Mouse (Mus musculus) hindbrain, embryonic 11.5 days (tissue): ENCODE results near the gene Med26. TPM values are rescaled to one million over a fixed set of nuclear protein-coding genes. Genes with fewer than 3 reads are reported as not detected.

Source experiments
- ATAC-seq: fragments of 200-750 bp; cut with Nextera tagmentation; 2 replicates; pipeline ENCODE4 v1.8.0; 2017; ENCODE audit warnings: mild to moderate bottlenecking, moderate TSS enrichment, moderate library complexity; ENCODE audit not compliant: low FRiP score
- DNase-seq: peaks from one replicate; pipeline ENCODE4 v3.0.0-alpha.2; 2015; ENCODE audit warnings: low spot score
- H3K27ac ChIP-seq: fragments of 300-500 bp; sonication (generic); 2 replicates; pipeline ENCODE4 v1.5.1; 2014; ENCODE audit warnings: mild to moderate bottlenecking, low read depth, low read length
- H3K27me3 ChIP-seq: fragments of 300-500 bp; sonication (generic); 2 replicates; pipeline ENCODE4 v1.6.1; 2014; ENCODE audit warnings: mild to moderate bottlenecking, low read length, moderate library complexity, mixed read lengths; ENCODE audit not compliant: control insufficient read depth, insufficient read depth
- H3K36me3 ChIP-seq: fragments of 300-500 bp; sonication (generic); 2 replicates; pipeline ENCODE4 v1.6.1; 2014; ENCODE audit warnings: mild to moderate bottlenecking, low read length, moderate library complexity, mixed read lengths; ENCODE audit not compliant: control insufficient read depth, insufficient read depth
- H3K4me1 ChIP-seq: fragments of 300-500 bp; sonication (generic); replicated peaks from 2 replicates; pipeline ENCODE4 v1.6.1; 2014; ENCODE audit warnings: low read length, mixed read lengths; ENCODE audit not compliant: control insufficient read depth, insufficient read depth
- H3K4me2 ChIP-seq: fragments of 300-500 bp; sonication (generic); replicated peaks from 2 replicates; pipeline ENCODE4 v1.6.1; 2014; ENCODE audit warnings: mild to moderate bottlenecking, low read depth, low read length
- H3K4me3 ChIP-seq: fragments of 300-500 bp; sonication (generic); 2 replicates; pipeline ENCODE4 v1.5.1; 2014; ENCODE audit warnings: low read depth, low read length
- H3K9ac ChIP-seq: fragments of 300-500 bp; sonication (generic); 2 replicates; pipeline ENCODE4 v1.6.1; 2014; ENCODE audit warnings: low read depth, low read length
- H3K9me3 ChIP-seq: fragments of 300-500 bp; sonication (generic); 2 replicates; pipeline ENCODE4 v1.6.1; 2016; ENCODE audit warnings: low read length; ENCODE audit not compliant: control insufficient read depth
- WGBS: fragments of 180-500 bp; shearing (Covaris S2); extraction: QIAGEN DNeasy Blood & Tissue Kit; methylation state at CpG from one replicate; pipeline ENCODE4 v1.1.7; 2014; 5-methylcytosine and 5-hydroxymethylcytosine counted together
- polyA plus RNA-seq: library from polyadenylated mRNA; unstranded; fragments of >200 nt; fragmentation: Nextera tagmentation; extraction: Ambion mirVana; gene quantifications from 2 replicates; pipeline ENCODE4 v1.2.1, GENCODE M21; 2014

Med26 gene
- polyA plus RNA-seq, 1 experiment from 2014 or later, result 11.2 TPM

DNA sequence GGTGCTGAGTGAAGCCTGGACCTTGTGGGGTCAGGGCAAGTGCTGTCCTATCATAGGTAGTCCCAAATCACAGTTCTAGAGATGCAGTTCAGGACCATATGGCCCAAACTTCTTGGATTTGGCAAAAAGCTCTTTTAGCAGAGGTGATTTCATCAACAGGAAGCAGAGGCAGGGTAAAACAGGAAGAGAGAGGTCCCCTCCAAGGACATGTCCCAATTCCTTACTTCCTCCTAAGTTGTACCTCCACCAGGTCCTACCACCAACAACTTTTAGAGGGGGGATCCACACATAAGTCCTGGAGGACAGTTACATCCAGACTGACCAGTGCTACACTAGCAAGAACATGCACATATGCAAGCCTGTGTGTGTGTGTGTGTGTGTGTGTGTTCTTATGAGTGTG, 61.1 kb downstream of the Med26 start:
- Histone ChIP-seq H3K9me3 (no peaks in the 10 kb centered on the region), H3K4me3 (no peak overlapping the region), H3K27me3 (no peaks in the 10 kb centered on the region), H3K4me1 (peaks cover 2% of the 10 kb centered on the region; the same call in 1 of the 2 replicates), H3K9ac (no peak overlapping the region), H3K4me2 (no peak overlapping the region), H3K27ac (no peak overlapping the region), H3K36me3 (peaks cover 8% of the 10 kb centered on the region; the same call in 1 of the 2 replicates)
- ATAC-seq, result no peak
- no peak for DNase-seq

DNA sequence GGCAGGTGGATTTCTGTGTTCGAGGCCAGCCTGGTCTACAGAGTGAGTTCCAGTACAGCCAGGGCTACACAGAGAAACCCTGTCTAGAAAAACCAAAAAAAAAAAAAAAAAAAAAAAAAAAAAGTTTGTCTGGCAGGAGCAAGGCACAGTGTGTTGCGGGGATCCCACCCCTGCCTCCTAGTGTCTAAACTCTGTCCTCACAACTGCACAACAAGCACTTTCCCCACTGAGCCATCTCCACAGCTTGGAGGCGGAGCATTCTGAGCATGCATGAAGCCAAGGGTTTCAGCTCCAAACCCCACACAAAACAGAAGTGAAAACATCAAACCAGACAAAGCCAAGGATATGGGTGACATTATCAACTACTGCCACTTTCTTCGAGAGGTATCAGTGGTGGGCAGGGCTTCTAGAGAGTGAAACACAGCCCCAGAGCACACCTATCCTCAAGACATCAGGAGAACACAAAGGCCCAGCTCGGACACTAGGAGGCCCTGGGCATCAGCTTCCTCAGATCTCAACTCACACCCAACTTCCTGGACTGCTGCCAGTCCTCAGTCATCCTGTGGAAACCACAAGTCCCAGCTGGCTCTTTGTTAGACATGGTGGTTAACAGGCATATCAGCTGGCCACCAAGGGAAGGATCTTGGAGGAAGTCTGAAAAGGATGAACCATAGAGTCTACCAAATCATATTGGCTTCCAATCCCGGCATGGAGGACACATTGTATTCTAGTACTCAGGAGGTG, 62.4 kb downstream of the Med26 start:
- Histone ChIP-seq H3K27ac (no peak overlapping the region), H3K9ac (no peak overlapping the region), H3K4me1 (no peaks in the 10 kb centered on the region; the same call in 1 of the 2 replicates), H3K36me3 (peaks cover 8% of the 10 kb centered on the region; the same call in 1 of the 2 replicates), H3K4me2 (no peak overlapping the region), H3K4me3 (no peak overlapping the region), H3K27me3 (no peaks in the 10 kb centered on the region), H3K9me3 (no peaks in the 10 kb centered on the region)
- ATAC-seq (no peak), DNase-seq (no peak)
- 86% methylated on average over 6 of the region's 6 CpGs for WGBS

DNA sequence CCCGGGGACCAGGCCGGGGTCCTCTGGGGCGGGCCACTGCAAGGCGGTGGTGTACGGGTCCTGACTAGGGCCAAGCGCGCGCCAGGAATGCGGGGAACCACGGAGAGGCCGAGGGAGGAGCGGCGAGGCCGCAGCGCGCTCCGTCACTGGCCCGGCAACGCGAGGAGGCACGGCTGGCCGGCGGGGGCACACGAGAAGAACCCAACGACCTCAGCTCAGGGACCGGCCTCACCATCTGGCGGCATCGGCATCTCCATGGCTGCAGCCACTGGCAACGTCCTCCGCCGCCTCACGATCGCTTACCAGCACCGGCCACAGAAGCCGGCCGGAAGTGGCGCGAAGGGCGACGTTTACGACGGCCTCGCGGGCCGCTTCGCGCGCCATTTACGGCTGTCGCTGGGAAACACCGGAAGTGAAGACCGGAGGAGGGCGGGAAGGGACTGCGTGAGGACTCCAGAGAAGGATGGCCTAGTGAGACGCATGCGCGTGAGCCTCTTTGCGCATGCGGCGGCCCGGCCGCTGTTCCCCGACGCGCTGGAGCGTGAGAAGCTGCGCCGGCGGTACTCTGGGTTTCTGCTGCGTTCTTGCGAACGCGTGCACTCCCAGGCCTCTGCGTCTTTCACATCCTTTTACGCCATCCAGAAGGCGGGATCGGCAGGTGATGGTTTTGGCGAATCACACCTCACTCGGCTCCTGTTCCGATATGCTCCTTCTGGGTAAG, 73.1 kb downstream of the Med26 start, which contains the start of gene Cherp:
TSS of gene Cherp (minus strand) at position 401 of the 721 bp plus-strand sequence.
- Histone ChIP-seq H3K27ac (peak within 1 kb of the TSS; percentile 81), H3K9ac (peak within 1 kb of the TSS; percentile 72), H3K27me3 (no peaks in the 10 kb centered on the region), H3K36me3 (peaks cover 10% of the 10 kb centered on the region; the same call in 1 of the 2 replicates), H3K4me3 (peak within 1 kb of the TSS; percentile 73), H3K4me1 (0 out of 2 replicates have a peak, but pooled peaks cover 2% of the 10 kb centered on the region), H3K4me2 (peak within 1 kb of the TSS; percentile 87), H3K9me3 (no peaks in the 10 kb centered on the region)
- peak; percentile 96 for ATAC-seq
- peak; percentile 98 for DNase-seq
- WGBS, result under 1% methylated on average over 80 of the region's 80 CpGs

DNA sequence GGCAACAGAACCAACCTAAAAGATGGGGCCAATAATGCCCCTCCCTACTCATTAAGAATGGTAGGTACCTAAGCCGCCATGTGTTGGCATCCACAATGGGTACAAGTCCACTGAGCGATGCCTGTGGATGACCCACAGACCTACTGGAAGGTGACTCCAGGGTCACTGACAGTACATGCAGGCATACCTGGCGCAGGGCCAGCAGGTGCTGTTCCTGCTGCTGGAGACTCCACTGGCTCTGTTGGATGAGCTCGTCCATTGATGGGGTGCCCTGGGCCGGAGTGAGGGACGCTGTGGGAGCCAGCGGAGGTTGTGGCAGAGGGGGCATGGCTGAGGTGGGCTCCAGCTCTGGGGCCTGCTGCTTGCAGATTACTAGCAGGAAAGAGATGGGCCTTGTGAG, 77.4 kb downstream of the Med26 start:
- Histone ChIP-seq H3K27ac (no peak overlapping the region), H3K27me3 (no peaks in the 10 kb centered on the region), H3K36me3 (peaks cover 35% of the 10 kb centered on the region), H3K9ac (no peak overlapping the region), H3K4me2 (no peak overlapping the region), H3K4me3 (no peak overlapping the region), H3K4me1 (0 out of 2 replicates have a peak, but pooled peaks cover 2% of the 10 kb centered on the region), H3K9me3 (no peaks in the 10 kb centered on the region)
- no peak for DNase-seq
- 99% methylated on average over 7 of the region's 7 CpGs for WGBS
- no peak for ATAC-seq

DNA sequence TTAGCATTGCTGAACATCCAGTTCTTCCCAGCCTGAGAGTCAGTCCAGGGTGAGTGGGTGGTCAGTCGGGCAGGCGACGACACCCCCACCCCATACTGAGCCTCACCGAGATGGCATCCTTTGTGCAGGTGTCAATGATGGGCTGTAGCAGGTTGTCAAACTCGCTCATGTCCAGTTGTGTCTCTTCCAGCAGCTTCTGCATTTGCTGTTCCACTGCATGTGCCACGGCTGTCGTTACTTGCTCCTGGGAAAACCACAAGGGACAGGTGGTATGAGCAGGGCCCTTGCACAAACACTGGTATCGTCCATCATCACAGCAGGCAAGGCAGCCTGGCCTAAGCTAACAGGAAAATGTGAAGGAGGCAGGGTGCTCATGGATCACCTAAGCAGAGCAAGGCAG, 78.1 kb downstream of the Med26 start:
- Histone ChIP-seq H3K27me3 (no peaks in the 10 kb centered on the region), H3K9ac (no peak overlapping the region), H3K4me3 (no peak overlapping the region), H3K9me3 (no peaks in the 10 kb centered on the region), H3K4me2 (no peak overlapping the region), H3K36me3 (peaks cover 35% of the 10 kb centered on the region), H3K4me1 (0 out of 2 replicates have a peak, but pooled peaks cover 2% of the 10 kb centered on the region), H3K27ac (no peak overlapping the region)
- 95% methylated on average over 8 of the region's 8 CpGs for WGBS
- no peak for DNase-seq
- no peak for ATAC-seq

DNA sequence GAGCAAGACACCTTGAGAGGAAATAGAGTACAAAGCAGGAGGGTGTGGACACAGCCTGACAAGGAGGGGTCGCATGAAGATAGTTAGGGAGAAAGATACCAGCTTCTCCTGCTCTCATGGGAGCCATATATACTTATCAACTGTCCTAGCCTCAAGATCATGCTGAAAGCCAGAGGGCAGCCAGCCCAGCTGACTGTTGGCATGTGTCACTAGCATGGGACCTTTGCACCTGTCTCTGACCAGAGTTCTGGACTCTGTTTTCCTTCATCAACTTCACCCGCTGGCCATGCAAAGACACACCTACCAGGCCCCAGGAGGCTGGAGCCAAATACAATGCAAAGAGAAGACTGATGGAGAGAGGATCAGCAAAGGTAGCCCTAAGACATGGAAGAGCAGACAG, 78.8 kb downstream of the Med26 start:
- DNase-seq, result no peak
- no peak for ATAC-seq
- Histone ChIP-seq H3K27ac (no peak overlapping the region), H3K4me3 (no peak overlapping the region), H3K27me3 (no peaks in the 10 kb centered on the region), H3K36me3 (peaks cover 35% of the 10 kb centered on the region), H3K9ac (no peak overlapping the region), H3K9me3 (no peaks in the 10 kb centered on the region), H3K4me1 (0 out of 2 replicates have a peak, but pooled peaks cover under 1% of the 10 kb centered on the region), H3K4me2 (no peak overlapping the region)
- WGBS, result 94% methylated on average over 2 of the region's 2 CpGs

DNA sequence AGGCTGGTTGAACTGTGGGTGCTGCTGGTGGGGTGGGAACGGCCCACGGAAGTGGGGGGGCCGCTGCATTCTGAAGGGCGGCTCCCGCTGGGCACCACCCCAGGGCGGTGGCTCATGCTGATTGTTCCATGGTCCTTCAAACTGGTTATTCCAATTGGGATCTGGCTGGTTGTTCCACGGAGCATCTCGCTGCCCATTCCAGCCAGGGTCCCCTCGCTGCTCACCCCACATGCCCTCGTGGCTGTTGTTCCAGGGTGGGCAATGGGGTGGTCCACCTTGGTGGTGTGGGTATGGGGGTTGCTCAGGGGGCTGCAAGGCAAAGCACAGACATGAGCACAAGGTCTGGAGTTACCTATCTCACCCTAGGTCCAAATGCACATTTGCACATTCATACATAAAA, 83.9 kb downstream of the Med26 start:
- H3K9ac ChIP-seq, result no peak overlapping the region
- DNase-seq (no peak), ATAC-seq (no peak)
- H3K36me3 ChIP-seq, result peaks cover 31% of the 10 kb centered on the region
- 95% methylated on average over 10 of the region's 10 CpGs for WGBS
- no peaks in the 10 kb centered on the region for H3K27me3 ChIP-seq
- H3K9me3 ChIP-seq, result no peaks in the 10 kb centered on the region
- no peak overlapping the region for H3K27ac ChIP-seq
- H3K4me3 ChIP-seq, result no peak overlapping the region
- no peak overlapping the region for H3K4me2 ChIP-seq
- no peaks in the 10 kb centered on the region for H3K4me1 ChIP-seq

DNA sequence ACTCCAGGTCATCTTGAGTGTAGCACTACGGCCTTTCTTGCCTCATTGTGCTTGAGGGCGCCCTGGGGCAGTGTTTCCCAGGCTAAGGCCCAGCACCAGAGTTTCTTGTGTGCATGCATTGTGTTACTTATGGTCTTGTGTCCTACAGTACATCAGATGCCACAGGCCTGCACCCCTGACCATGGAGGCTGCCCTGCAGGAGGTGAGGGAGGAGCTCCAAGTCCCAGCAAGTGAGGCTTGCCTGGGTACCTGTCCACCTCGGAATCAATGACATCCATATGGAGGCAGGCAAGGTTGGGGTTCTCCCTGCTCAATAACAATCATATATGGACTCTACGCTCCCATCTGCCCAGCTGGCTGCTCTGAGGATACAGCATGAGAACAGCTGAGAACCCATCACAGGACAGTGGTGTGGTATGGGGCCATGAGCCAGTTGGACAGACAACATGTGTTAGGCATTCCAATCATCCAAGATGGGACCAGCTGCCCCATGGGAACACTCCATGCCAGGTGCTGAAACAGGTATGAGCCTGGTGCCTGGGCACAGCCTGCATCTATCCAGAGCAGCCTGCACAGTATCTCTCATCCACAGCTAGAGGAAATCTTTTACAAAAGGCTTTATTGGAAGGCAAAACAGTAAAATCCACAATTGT, 88.1 kb downstream of the Med26 start:
- Histone ChIP-seq H3K27me3 (no peaks in the 10 kb centered on the region), H3K4me3 (no peak overlapping the region), H3K36me3 (peaks cover 13% of the 10 kb centered on the region), H3K27ac (no peak overlapping the region), H3K9me3 (no peaks in the 10 kb centered on the region), H3K4me2 (no peak overlapping the region), H3K9ac (no peak overlapping the region), H3K4me1 (no peaks in the 10 kb centered on the region)
- WGBS, result 90% methylated on average over 4 of the region's 4 CpGs
- ATAC-seq (no peak), DNase-seq (no peak)
